Mouse (Mus musculus): ENCODE measurements around the gene Nmrk2.

- TF ChIP-seq CTCF (IDR thresholded peaks at IDR 0.05; ENCODE audit: low read depth) (no peak), EP300 (IDR thresholded peaks at IDR 0.05; ENCODE audit: low read depth) (no peak)
Observed at GRCm38 (mm10) chr10:81231436-81231835, 29.6 kb upstream of the Nmrk2 start.
